Mouse (Mus musculus) naive thymus-derived CD4-positive, alpha-beta T cell, adult 5 months (primary cell): ENCODE measurements around the gene Krtap28-10. TPM values are rescaled to one million over a fixed set of nuclear protein-coding genes. Genes with fewer than 3 reads are reported as not detected.

Source experiments
- polyA plus RNA-seq: library from polyadenylated mRNA; unstranded; fragments of 100-300 nt; shearing (Covaris generic); gene quantifications from one replicate; pipeline ENCODE4 v1.2.1, GENCODE M21; 2017

Krtap28-10 gene
- polyA plus RNA-seq: not detected

DNA sequence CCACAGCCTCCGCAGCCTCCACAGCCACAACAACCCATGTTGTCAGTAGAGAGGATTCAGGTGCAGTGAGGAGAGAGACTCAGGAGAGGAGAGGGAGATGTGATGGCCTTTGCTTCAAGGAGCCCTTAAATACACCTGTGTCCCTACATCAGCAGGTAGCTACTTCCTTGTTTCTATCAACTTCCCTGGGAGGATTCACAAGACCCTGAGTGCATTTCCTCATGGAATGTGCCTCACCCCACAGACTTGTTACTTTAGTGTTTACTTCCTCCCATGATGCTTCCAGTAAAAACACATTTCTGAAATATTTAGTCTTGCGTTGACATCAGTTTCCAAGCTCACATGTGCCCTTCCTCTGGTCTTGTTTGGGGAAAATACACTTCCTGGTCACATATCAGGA lies at the start of gene Krtap28-10:
TSS of gene Krtap28-10 (minus strand) at position 101 of the 400 bp plus-strand sequence.

DNA sequence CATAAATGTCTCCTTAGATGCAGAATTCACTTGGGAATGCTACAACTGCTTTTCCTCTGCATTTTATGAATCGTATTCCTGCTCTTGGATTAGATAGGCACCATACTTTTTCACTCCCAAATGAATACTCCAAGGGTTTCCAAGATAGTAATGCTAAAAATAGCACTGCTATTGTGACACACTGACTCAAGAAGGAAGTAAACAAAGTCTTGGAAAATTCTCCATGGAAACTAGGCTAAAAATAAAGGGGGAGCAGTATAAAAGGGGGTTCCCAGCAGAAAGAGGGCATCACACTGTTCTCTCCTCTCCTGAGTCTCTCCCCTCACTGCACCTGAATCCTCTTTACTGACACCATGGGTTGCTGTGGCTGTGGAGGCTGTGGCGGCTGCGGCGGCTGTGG lies 18.4 kb upstream of the Krtap28-10 start, which contains the start of gene Krtap28-13:
TSS of gene Krtap28-13 (plus strand) at position 288 of the 400 bp plus-strand sequence.

DNA sequence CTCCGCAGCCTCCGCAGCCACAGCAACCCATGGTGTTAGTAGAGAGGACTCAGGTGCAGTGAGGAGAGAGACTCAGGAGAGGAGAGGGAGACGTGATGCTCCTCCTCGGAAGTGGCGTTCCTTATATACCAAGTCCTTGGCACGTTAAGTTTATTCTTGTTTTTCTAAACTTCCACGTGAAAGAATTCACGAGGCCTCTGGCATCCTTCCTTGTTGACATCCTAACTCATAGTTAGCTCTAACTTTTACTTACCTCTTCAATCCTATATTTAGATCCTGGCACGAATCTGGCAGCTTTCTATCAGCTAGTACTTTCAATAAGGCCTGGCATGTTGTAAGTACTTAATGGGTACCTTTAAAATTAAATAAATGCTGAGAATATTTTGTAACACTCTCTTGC lies 17.0 kb upstream of the Krtap28-10 start, which contains the start of gene A030005K14Rik:
TSS of gene A030005K14Rik (minus strand) at position 101 of the 400 bp plus-strand sequence.

DNA sequence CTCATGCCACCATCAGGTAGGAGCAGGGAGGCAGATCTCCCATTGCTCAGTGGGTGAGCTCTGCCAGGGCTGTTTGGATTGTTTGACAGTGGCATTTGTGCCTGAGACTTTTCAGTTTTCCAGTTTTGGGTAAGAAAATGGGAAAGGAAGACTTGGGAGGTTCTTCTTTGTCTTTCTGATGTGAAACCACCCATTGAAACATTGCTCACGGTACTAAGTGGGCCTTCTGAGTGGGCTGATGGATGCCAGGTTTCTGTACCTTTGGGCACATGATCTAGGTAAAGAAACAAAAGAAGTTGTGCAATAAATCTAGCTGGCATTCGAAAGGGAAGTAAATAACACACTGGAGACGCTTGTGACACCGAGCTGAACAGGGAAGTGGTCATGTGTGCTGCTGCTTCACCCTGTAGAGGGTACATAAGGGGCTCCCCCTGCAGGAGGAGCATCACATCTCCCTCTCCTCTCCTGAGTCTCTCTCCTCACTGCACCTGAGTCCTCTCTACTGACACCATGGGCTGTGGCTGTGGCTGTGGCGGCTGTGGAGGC lies 2.7 kb upstream of the Krtap28-10 start, which contains the start of gene Gm47969:
TSS of gene Gm47969 (plus strand) at position 51 of the 546 bp plus-strand sequence.

DNA sequence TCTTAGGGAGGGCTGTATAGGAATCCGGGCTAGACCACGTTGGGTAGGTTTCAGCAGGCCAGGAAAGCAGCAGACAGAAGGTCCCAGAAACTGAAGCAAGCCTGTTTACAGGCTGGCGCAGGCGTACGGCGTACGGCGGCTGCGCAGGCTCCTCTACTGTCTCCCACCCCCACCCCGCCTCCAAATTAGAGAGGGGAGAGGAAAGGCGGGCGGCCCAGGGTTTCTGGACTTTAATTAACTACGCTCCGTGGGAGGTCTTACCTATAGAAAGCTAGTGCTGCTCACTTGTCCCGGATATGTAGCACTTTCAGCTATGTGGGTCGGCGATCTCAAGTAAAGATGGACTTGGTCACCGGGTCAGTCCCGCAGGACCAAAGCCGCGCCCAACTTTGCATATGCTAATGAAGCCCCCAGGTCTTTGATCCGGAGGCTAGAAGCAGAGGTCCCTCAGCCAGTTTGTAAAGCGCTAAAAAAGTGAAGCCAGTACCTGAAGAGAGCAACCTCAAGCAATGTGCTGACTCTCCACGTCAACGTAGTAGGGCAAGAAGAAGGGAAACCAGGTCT lies 4.1 kb downstream of the Krtap28-10 start, which contains the start of gene Slc19a3:
TSS of gene Slc19a3 (minus strand) at position 340 of the 564 bp plus-strand sequence.

DNA sequence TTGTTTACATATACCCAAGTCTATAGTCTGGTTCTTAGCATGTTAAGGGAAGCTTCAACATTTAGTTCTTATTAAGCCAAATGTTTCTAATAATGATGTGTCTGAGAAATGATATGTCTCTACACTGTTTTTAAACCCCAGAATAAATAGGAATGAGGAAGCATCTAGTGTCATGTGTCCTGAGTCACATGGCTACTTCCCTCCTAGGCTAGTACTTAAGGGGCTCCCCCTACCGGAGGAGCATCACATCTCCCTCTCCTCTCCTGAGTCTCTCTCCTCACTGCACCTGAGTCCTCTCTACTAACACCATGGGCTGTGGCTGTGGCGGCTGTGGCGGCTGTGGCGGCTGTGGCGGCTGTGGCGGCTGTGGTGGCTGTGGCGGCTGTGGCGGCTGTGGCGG lies 42.0 kb downstream of the Krtap28-10 start, which contains the start of gene Gm47959:
TSS of gene Gm47959 (plus strand) at position 243 of the 400 bp plus-strand sequence.

Other genes starting within 250 kb of the Krtap28-10 start
- 133 TPM for gene Agfg1, start 203.0 kb downstream of the Krtap28-10 start, polyA plus RNA-seq
- gene A030005L19Rik, start 129.2 kb downstream of the Krtap28-10 start, polyA plus RNA-seq: not detected
- not detected for gene A030014E15Rik, start 117.6 kb downstream of the Krtap28-10 start, polyA plus RNA-seq
- not detected for gene Gm6217, start 111.1 kb downstream of the Krtap28-10 start, polyA plus RNA-seq
- gene A030003K21Rik, start 99.1 kb downstream of the Krtap28-10 start, polyA plus RNA-seq: not detected
- not detected for gene Gm7544, start 86.5 kb downstream of the Krtap28-10 start, polyA plus RNA-seq
- gene Gm47955, start 82.2 kb downstream of the Krtap28-10 start, polyA plus RNA-seq: not detected
- not detected for gene Gm47959, start 41.9 kb downstream of the Krtap28-10 start, polyA plus RNA-seq
- not detected for gene Slc19a3, start 4.0 kb downstream of the Krtap28-10 start, polyA plus RNA-seq
- 0.57 TPM for gene Gm47969, start 2.5 kb upstream of the Krtap28-10 start, polyA plus RNA-seq
- not detected for gene A030005K14Rik, start 16.9 kb upstream of the Krtap28-10 start, polyA plus RNA-seq
- not detected for gene Krtap28-13, start 18.4 kb upstream of the Krtap28-10 start, polyA plus RNA-seq
- not detected for gene Ccl20, start 74.3 kb upstream of the Krtap28-10 start, polyA plus RNA-seq
- not detected for gene Daw1, start 117.3 kb upstream of the Krtap28-10 start, polyA plus RNA-seq